Mouse (Mus musculus): ENCODE measurements around the gene Rsbn1l. TPM values are rescaled to one million over a fixed set of nuclear protein-coding genes. Genes with fewer than 3 reads are reported as not detected.
"Not testable (repeated sequence)": the region's sequence is repeated elsewhere in the genome, so short reads cannot be mapped to it uniquely, and the experiment has no call there.

The Rsbn1l gene
- polyA plus RNA-seq, 1 experiment: 2.4 TPM

DNA sequence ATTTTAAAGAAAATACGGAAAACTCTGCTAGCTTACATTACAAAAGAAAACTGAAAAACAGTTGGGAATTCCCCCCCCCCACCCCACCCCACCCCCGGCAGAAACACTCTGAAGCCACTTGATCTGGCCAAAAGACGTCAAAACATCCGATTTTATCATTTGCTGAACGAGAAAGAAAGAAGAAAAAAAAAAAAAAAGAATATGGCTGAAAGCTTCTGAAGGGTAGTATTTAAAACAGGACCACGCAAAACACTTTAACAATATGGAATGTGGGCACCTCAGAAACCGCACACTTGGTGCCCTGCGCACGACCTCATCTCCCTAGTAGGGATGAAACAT, 5.7 kb downstream of the Rsbn1l start:
- Histone ChIP-seq H3K4me3 (ENCODE audit: control insufficient read depth, low read depth, low read length) (peak overlapping the region; percentile 96), H3K36me3 (ENCODE audit: control insufficient read depth, insufficient read depth, low read length) (no peaks in the 10 kb centered on the region), H3K27me3 (ENCODE audit: control insufficient read depth, insufficient read depth, low read length) (no peaks in the 10 kb centered on the region), H3K4me1 (ENCODE audit: control insufficient read depth, insufficient read depth, low read length) (peaks cover 2% of the 10 kb centered on the region), H3K27ac (ENCODE audit: control insufficient read depth, insufficient read depth, low read depth, low read length) (peak overlapping the region; percentile 96)
- no peak for TF ChIP-seq CTCF (IDR thresholded peaks at IDR 0.05; ENCODE audit: control insufficient read depth, insufficient read depth, insufficient replicate concordance, low read depth, low read length)
- no peak for TF ChIP-seq POLR2A (IDR thresholded peaks at IDR 0.05; ENCODE audit: control insufficient read depth, low read depth, low read length)

DNA sequence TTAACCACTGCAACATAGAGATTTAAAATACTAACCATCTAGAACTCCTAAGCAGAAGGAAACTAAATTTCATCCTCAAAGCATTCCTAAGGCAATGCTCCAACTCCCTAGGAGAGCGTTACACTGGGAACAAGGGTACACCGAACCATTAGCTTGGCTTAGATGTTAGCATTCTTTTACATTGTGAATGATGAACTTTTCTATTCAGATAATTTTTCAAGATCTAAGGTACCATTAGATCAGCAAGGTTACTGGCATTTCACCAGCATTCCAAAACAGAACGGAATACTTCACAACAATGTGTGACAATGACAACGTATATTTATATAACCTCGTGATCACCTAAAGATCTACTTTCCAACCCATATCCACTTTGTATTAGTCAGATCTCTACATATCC, 6.1 kb downstream of the Rsbn1l start:
- Histone ChIP-seq H3K36me3 (ENCODE audit: control insufficient read depth, insufficient read depth, low read length) (no peaks in the 10 kb centered on the region), H3K27me3 (ENCODE audit: control insufficient read depth, insufficient read depth, low read length) (no peaks in the 10 kb centered on the region), H3K4me1 (ENCODE audit: control insufficient read depth, insufficient read depth, low read length) (peaks cover 2% of the 10 kb centered on the region), H3K4me3 (ENCODE audit: control insufficient read depth, low read depth, low read length) (no peak overlapping the region; the same call in 1 of the 2 replicates), H3K27ac (ENCODE audit: control insufficient read depth, insufficient read depth, low read depth, low read length) (no peak overlapping the region)
- TF ChIP-seq POLR2A (IDR thresholded peaks at IDR 0.05; ENCODE audit: control insufficient read depth, low read depth, low read length) (no peak), CTCF (IDR thresholded peaks at IDR 0.05; ENCODE audit: control insufficient read depth, insufficient read depth, insufficient replicate concordance, low read depth, low read length) (no peak)

DNA sequence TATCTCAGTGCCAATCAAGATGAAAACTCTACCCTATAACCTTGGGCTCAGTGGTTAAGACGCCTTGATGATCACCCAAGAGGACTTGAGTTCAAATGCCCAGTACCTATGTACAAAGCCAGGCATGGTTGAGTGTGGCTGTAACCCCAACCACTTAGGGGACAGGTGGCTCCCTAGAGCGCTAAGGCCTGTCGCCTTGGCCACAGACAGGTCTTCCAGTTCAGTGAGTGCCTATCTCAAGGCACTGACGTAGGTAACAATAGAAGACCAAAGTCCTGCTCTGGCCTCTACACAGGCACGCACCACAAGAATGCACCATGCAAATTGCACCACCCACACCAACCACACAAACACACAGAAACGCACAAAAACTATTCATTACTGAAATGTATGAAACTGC, 9.3 kb downstream of the Rsbn1l start:
- no peak for TF ChIP-seq POLR2A (IDR thresholded peaks at IDR 0.05; ENCODE audit: control insufficient read depth, low read depth, low read length)
- peaks cover 2% of the 10 kb centered on the region; the same call in 1 of the 2 replicates for H3K4me1 ChIP-seq (ENCODE audit: control insufficient read depth, insufficient read depth, low read length)
- no peaks in the 10 kb centered on the region for H3K36me3 ChIP-seq (ENCODE audit: control insufficient read depth, insufficient read depth, low read length)
- no peak overlapping the region for H3K4me3 ChIP-seq (ENCODE audit: control insufficient read depth, low read depth, low read length)
- H3K27ac ChIP-seq (ENCODE audit: control insufficient read depth, insufficient read depth, low read depth, low read length): no peak overlapping the region
- H3K27me3 ChIP-seq (ENCODE audit: control insufficient read depth, insufficient read depth, low read length): no peaks in the 10 kb centered on the region

DNA sequence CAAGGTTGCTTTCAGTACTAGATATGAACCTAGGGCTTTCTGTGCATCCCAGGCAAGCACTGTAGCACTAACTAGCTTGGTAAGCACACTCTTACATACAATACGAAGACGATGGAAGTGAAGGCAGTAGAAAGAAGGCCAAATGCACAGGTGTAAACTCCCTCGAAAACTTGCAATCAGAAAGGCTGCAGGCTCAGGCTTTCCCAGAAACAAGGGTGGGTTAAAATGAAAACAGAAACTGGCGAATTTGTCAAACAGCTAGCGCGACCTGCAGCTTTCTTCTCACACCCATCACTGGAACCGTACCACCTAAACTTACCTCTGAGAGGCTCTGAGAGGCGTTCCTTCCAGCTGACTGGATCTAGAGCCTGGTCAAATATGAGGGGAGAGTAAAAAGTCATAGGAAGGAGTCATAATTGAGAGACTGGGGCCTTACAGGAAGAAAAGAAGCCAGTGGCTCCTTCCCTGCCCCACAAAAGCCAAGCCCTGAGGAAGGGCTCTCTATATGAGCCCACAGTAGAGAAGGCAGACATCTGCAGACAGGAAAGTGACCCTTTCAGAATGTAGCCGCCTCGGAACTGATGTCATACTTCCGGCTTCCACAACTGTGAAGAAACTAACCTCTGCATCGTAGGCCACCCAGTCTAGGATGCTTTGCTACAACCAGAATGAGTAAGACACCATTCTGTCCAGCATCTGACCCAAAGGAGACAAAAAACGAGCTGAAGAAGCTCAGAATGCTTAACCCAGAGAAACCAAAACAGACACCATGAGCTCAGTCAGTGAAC, 11.0 kb downstream of the Rsbn1l start:
- H3K4me3 ChIP-seq (ENCODE audit: control insufficient read depth, low read depth, low read length): no peak overlapping the region
- no peaks in the 10 kb centered on the region for H3K36me3 ChIP-seq (ENCODE audit: control insufficient read depth, insufficient read depth, low read length)
- no peaks in the 10 kb centered on the region for H3K4me1 ChIP-seq (ENCODE audit: control insufficient read depth, insufficient read depth, low read length)
- no peak for TF ChIP-seq POLR2A (IDR thresholded peaks at IDR 0.05; ENCODE audit: control insufficient read depth, low read depth, low read length)
- TF ChIP-seq CTCF (IDR thresholded peaks at IDR 0.05; ENCODE audit: control insufficient read depth, insufficient read depth, insufficient replicate concordance, low read depth, low read length): no peak
- H3K27ac ChIP-seq (ENCODE audit: control insufficient read depth, insufficient read depth, low read depth, low read length): no peak overlapping the region
- no peaks in the 10 kb centered on the region for H3K27me3 ChIP-seq (ENCODE audit: control insufficient read depth, insufficient read depth, low read length)

DNA sequence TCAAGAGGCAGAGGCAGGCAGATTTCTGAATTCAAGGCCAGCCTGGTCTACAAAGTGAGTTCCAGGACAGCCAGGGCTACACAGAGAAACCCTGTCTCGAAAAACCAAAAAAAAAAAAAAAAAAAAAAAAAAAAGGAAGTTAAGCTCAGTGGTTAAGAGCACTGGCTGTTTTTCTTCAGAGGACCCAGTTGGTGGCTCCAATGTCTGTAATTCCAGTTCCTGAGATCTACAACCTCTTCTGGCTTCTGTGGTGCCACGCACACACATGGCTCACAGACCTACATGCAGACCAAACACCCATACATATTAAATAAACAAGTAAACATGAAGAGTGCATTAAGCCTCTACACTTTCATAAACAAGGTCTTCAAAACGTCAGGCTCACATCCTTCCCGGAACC, 12.4 kb downstream of the Rsbn1l start:
- H3K36me3 ChIP-seq (ENCODE audit: control insufficient read depth, insufficient read depth, low read length); H3K4me1 ChIP-seq (ENCODE audit: control insufficient read depth, insufficient read depth, low read length); H3K4me3 ChIP-seq (ENCODE audit: control insufficient read depth, low read depth, low read length); H3K27me3 ChIP-seq (ENCODE audit: control insufficient read depth, insufficient read depth, low read length); H3K27ac ChIP-seq (ENCODE audit: control insufficient read depth, insufficient read depth, low read depth, low read length): not testable (repeated sequence)

DNA sequence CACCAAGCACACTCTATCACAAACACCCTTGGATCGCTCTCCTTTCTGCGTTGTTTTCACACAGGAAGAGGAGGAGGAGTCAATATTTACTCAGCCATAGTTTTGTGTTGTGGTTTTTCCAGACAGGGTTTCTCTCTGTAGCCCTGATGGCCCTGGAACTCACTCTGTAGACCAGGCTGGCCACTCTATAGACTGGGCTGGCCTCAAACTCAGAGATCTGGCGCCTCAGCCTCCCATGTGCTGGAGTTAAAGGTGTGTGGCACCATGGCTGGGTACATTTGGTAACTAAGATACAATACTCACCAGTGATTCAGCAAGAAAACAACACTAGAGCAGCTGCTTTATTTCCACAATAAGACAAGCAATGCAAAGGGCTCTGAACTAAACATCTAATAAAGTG, 13.7 kb downstream of the Rsbn1l start:
- no peaks in the 10 kb centered on the region for H3K36me3 ChIP-seq (ENCODE audit: control insufficient read depth, insufficient read depth, low read length)
- H3K4me1 ChIP-seq (ENCODE audit: control insufficient read depth, insufficient read depth, low read length): no peaks in the 10 kb centered on the region
- H3K4me3 ChIP-seq (ENCODE audit: control insufficient read depth, low read depth, low read length): no peak overlapping the region
- no peak overlapping the region for H3K27ac ChIP-seq (ENCODE audit: control insufficient read depth, insufficient read depth, low read depth, low read length)
- no peak for TF ChIP-seq CTCF (IDR thresholded peaks at IDR 0.05; ENCODE audit: control insufficient read depth, insufficient read depth, insufficient replicate concordance, low read depth, low read length)
- no peak for TF ChIP-seq POLR2A (IDR thresholded peaks at IDR 0.05; ENCODE audit: control insufficient read depth, low read depth, low read length)
- H3K27me3 ChIP-seq (ENCODE audit: control insufficient read depth, insufficient read depth, low read length): no peaks in the 10 kb centered on the region

DNA sequence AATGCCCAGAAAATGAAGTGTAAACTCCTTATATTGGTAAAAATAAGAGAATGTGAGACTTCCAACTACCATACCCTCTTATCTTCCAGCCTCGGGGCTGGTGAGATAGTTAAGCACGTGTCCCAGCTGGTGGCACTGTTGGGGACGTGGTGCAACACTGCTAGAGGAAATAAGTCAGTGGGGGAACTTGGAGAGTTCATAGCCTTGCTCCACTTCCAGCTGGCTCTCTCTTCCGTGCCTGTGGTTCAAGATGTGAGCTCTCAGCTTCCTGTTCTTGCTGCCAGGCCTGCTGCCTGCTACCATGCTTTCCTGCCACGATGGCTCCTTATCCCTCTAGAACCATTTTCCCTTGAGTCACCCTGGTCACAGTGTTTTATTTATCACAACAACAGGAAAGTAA, 15.0 kb downstream of the Rsbn1l start:
- Histone ChIP-seq H3K27me3 (ENCODE audit: control insufficient read depth, insufficient read depth, low read length) (no peaks in the 10 kb centered on the region), H3K36me3 (ENCODE audit: control insufficient read depth, insufficient read depth, low read length) (no peaks in the 10 kb centered on the region), H3K4me1 (ENCODE audit: control insufficient read depth, insufficient read depth, low read length) (no peaks in the 10 kb centered on the region), H3K27ac (ENCODE audit: control insufficient read depth, insufficient read depth, low read depth, low read length) (no peak overlapping the region), H3K4me3 (ENCODE audit: control insufficient read depth, low read depth, low read length) (no peak overlapping the region)
- TF ChIP-seq POLR2A (IDR thresholded peaks at IDR 0.05; ENCODE audit: control insufficient read depth, low read depth, low read length): no peak
- TF ChIP-seq CTCF (IDR thresholded peaks at IDR 0.05; ENCODE audit: control insufficient read depth, insufficient read depth, insufficient replicate concordance, low read depth, low read length): no peak

DNA sequence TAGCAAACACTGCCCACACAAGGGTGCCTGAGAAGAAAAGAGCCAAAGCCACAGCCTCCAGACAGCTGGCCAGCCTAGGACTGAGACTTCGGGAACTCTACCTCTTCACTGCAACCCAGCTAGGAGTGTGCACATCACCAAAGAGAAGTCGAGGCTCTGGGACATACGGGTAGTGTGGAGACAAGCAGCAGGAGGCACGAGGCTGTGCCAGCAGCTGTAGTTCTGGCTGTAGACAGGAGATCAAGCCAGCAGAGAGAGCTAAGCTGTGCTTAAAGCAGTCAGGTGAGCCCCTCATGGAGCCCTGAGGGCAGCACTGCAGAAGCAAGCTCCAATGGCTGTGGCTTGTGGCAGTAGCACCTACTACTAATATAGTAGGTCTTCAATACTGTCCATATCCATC, 15.5 kb downstream of the Rsbn1l start:
- Histone ChIP-seq H3K4me3 (ENCODE audit: control insufficient read depth, low read depth, low read length) (no peak overlapping the region), H3K4me1 (ENCODE audit: control insufficient read depth, insufficient read depth, low read length) (no peaks in the 10 kb centered on the region)

More for the DNA sequence above, 15.5 kb downstream of the Rsbn1l start:
- Histone ChIP-seq H3K27ac (ENCODE audit: control insufficient read depth, insufficient read depth, low read depth, low read length) (no peak overlapping the region), H3K36me3 (ENCODE audit: control insufficient read depth, insufficient read depth, low read length) (no peaks in the 10 kb centered on the region), H3K27me3 (ENCODE audit: control insufficient read depth, insufficient read depth, low read length) (no peaks in the 10 kb centered on the region)
- TF ChIP-seq POLR2A (IDR thresholded peaks at IDR 0.05; ENCODE audit: control insufficient read depth, low read depth, low read length) (no peak), CTCF (IDR thresholded peaks at IDR 0.05; ENCODE audit: control insufficient read depth, insufficient read depth, insufficient replicate concordance, low read depth, low read length) (no peak)
